Mouse (Mus musculus) megakaryocyte, embryonic 14.5 days (primary cell): ENCODE data around the gene Nol3.

Source experiments
- FLI1 ChIP-seq: IDR thresholded peaks from 2 replicates; pipeline ENCODE4 v1.6.1; 2012; ENCODE audit warnings: low read length, inconsistent platforms, mixed read lengths
- GATA1 ChIP-seq: IDR thresholded peaks from 3 replicates; pipeline ENCODE4 v1.6.1; 2012; ENCODE audit warnings: mixed read lengths, low read length, inconsistent platforms, borderline replicate concordance

DNA sequence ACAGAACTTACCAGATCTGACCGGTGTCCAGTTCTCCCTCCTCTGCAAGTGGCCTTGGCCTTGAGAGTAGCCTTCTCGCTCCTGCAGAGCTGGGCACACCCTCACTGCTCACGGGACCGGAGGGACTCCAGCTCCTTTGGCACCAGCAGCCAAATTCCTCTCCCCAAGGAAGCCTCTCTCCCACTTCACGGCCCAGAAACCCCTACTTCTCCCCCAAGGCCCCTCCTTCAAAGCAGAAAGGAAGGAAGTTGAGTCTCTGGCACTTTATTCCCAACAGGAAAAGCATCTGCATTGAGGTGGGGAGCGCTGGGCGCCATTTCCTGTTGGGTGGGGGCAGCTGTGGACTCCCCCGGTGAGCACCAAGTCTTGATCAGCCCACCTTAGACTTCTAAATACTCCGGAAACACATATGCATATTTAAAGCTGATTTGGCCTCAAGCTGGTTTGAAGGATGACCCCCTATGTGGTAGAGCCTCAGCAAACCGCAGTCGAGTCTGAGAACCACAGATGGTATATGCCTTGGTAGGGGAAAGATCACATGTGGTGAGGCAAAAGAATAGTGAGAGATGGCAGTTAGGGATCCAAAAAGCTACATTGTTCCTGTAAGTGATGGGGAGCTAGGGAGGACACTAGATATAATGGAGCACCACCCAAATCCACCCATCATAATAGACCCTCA is 20.1 kb downstream of the Nol3 start, which contains the start of gene Exoc3l:
- no peak for TF ChIP-seq GATA1
- TF ChIP-seq FLI1: no peak
